Mouse (Mus musculus) lung, embryonic 14.5 days (tissue): ENCODE measurements around the gene Spem1. TPM values are rescaled to one million over a fixed set of nuclear protein-coding genes. Genes with fewer than 3 reads are reported as not detected.
A peak's percentile ranks its signal among the peaks of the same experiment; 100 is the strongest.

Source experiments
- ATAC-seq: fragments of 200-750 bp; cut with Nextera tagmentation; 2 replicates; pipeline ENCODE4 v1.8.0; 2017; ENCODE audit warnings: mild to moderate bottlenecking, moderate TSS enrichment, moderate library complexity; ENCODE audit not compliant: insufficient read depth
- DNase-seq: peaks from one replicate; pipeline ENCODE4 v3.0.0-alpha.2; 2015
- H3K27ac ChIP-seq: fragments of 300-500 bp; sonication (generic); 2 replicates; pipeline ENCODE4 v1.5.1; 2014; ENCODE audit warnings: low read depth, mild to moderate bottlenecking, moderate library complexity
- H3K27me3 ChIP-seq: fragments of 300-500 bp; sonication (generic); 2 replicates; pipeline ENCODE4 v1.6.1; 2014; ENCODE audit warnings: low read length, control low read depth; ENCODE audit not compliant: insufficient read depth
- H3K36me3 ChIP-seq: fragments of 300-500 bp; sonication (generic); 2 replicates; pipeline ENCODE4 v1.6.1; 2014; ENCODE audit warnings: control low read depth; ENCODE audit not compliant: insufficient read depth
- H3K4me1 ChIP-seq: fragments of 300-500 bp; sonication (generic); 2 replicates; pipeline ENCODE4 v1.6.1; 2014; ENCODE audit warnings: antibody characterized with exemption, control low read depth; ENCODE audit not compliant: insufficient read depth
- H3K4me2 ChIP-seq: fragments of 300-500 bp; sonication (generic); 2 replicates; pipeline ENCODE4 v1.6.1; 2014; ENCODE audit warnings: mild to moderate bottlenecking
- H3K4me3 ChIP-seq: fragments of 300-500 bp; sonication (generic); 2 replicates; pipeline ENCODE4 v1.5.1; 2014; ENCODE audit warnings: low read depth, low read length
- H3K9ac ChIP-seq: fragments of 300-500 bp; sonication (generic); 2 replicates; pipeline ENCODE4 v1.6.1; 2014
- H3K9me3 ChIP-seq: fragments of 300-500 bp; sonication (generic); 2 replicates; pipeline ENCODE4 v1.6.1; 2016; ENCODE audit warnings: low read depth, low read length, control low read depth
- CTCF ChIP-seq: IDR thresholded peaks from 2 replicates; pipeline ENCODE4 v1.5.1; 2016; ENCODE audit warnings: antibody characterized with exemption, low read depth
- WGBS: fragments of 180-500 bp; shearing (Covaris S2); extraction: QIAGEN DNeasy Blood & Tissue Kit; methylation state at CpG from one replicate; pipeline ENCODE4 v1.1.7; 2014; 5-methylcytosine and 5-hydroxymethylcytosine counted together
- polyA plus RNA-seq: library from polyadenylated mRNA; unstranded; fragments of >200 nt; fragmentation: Nextera tagmentation; extraction: Ambion mirVana; gene quantifications from 2 replicates; pipeline ENCODE4 v1.2.1, GENCODE M21; 2014

Spem1 gene
- polyA plus RNA-seq, 1 experiment from 2014 or later = not detected

DNA sequence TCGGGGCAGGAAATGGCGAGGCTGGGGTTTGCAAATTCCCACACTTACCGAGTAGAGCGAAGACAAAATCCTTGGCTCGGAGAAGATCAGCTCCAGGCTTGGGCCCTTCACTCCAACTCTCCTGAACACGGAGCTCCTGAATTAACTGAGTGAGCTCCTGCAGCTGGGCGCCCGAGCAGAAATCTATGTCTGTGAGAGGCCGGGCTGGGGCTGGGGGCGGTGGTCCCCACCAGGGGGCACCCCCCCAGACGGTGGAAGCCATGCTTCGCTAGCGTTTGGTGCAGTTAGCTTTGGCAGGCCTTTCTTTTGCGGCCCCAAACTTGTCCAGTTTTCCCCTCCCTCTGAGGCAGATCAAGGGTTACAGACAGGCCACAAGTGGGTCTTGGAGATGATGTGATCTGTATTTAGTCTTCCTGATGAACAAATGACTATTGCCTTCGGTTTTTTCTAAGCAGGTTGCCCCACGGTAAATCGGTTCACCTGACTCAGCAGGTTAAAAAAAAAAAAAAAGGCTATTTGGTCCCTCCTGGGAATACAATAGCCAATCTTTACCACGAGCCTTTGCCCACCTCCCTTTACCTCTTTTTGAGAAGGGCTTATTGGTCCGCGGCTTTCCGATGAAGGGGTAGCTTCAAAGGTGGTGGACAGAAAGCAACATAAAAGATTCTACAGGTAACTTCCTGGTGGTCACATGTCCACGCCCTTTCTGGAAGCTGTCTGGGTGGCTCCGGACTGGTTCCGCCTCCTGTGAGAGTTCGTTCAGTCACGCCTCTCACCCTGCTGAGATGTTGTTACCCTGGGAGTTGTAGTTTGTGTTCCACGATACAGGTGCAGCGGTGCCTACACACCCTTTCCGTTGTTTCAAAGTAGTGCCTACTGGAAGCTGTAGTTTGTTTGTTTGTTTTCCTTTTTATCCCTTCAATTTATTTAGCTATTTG is 16.7 kb downstream of the Spem1 start, which contains the start of gene Tmem102:
Gene Tmem102 (minus strand): TSS at position 653 of the 938 bp plus-strand sequence.
- no peaks in the 10 kb centered on the region for H3K36me3 ChIP-seq
- no peak for TF ChIP-seq CTCF
- peaks cover 30% of the 10 kb centered on the region for H3K4me1 ChIP-seq
- H3K9me3 ChIP-seq = no peaks in the 10 kb centered on the region
- no peak within 1 kb of the TSS for H3K27ac ChIP-seq
- ATAC-seq (no peak), DNase-seq (peak; percentile 39)
- H3K4me3 ChIP-seq = peak within 1 kb of the TSS; percentile 52
- peaks cover 43% of the 10 kb centered on the region for H3K27me3 ChIP-seq
- H3K4me2 ChIP-seq = peak within 1 kb of the TSS; percentile 97
- peak within 1 kb of the TSS; percentile 54 for H3K9ac ChIP-seq
- 9% methylated on average over 29 of the region's 29 CpGs for WGBS

DNA sequence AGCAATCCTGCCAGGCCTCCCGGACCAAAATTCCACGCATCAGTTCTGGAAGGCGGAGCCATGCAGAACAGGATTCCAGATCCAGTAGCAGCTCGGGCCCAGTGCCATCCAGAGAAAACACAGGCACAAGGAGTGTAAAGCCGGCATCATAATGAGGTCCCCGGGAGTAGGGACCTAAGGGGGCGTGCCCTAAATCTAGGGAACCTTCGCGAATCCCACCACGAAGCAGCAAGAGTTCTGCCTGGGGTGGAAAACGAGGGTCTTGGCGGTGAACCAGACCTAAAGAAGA is 17.4 kb downstream of the Spem1 start:
- Histone ChIP-seq H3K36me3 (no peaks in the 10 kb centered on the region), H3K27ac (no peak overlapping the region), H3K4me1 (peaks cover 32% of the 10 kb centered on the region), H3K4me2 (peak overlapping the region; percentile 97), H3K4me3 (peak overlapping the region; percentile 52), H3K9ac (peak overlapping the region; percentile 54), H3K9me3 (no peaks in the 10 kb centered on the region), H3K27me3 (peaks cover 45% of the 10 kb centered on the region)
- WGBS = 11% methylated on average over 12 of the region's 12 CpGs
- peak; percentile 34 for DNase-seq
- no peak for ATAC-seq
- no peak for TF ChIP-seq CTCF

DNA sequence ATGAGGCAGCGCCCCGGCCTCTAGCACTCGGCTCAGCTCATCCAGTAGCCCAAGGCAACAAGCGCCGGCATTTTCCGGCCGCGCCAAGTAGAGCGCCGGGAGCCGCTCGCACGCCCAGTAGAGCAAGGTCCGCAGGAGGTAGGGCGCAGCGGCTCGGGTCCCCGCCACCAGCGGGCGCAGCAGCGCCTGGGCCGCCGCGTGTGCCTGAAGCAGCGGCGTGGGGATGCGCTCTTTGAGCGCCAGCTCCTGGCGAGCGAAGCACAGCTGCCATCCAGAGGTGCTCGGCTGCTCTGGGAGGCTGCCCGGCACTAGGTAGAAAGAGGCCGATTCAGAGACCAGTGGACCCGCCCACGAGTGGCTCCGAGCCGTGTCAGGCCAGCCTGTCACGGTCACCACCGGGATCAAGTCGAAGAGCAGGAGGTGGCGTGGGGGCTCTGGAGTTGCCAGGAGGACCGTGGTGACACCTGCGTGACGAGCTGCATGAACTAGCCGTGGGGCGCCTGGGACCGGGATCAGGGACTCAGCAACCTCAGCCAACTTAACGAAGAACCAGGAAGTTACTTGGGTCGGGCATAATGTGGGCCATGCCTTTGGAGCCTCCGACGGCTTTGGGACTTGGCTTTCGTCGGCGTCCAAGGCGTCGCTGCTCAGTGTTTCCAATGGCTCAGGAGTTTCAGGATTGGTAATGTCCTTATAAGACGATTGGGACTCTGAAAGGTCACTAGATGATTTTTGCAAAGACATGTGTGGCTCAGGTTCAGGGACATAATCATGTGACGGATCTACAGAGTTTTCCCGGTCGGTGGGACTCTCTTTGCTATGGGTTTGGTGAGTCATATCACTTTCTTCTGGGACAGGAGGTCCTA is 18.0 kb downstream of the Spem1 start:
- peak; percentile 51 for TF ChIP-seq CTCF
- Histone ChIP-seq H3K9me3 (no peaks in the 10 kb centered on the region), H3K9ac (peak overlapping the region; percentile 54), H3K4me2 (peak overlapping the region; percentile 97), H3K36me3 (no peaks in the 10 kb centered on the region), H3K4me3 (peak overlapping the region; percentile 52), H3K27ac (0 out of 2 replicates have a peak overlapping the region, but pooled peaks have one; percentile 6), H3K4me1 (peaks cover 38% of the 10 kb centered on the region), H3K27me3 (peaks cover 45% of the 10 kb centered on the region)
- DNase-seq (peak; percentile 88), ATAC-seq (peak; percentile 62)
- 2% methylated on average over 60 of the region's 60 CpGs for WGBS

DNA sequence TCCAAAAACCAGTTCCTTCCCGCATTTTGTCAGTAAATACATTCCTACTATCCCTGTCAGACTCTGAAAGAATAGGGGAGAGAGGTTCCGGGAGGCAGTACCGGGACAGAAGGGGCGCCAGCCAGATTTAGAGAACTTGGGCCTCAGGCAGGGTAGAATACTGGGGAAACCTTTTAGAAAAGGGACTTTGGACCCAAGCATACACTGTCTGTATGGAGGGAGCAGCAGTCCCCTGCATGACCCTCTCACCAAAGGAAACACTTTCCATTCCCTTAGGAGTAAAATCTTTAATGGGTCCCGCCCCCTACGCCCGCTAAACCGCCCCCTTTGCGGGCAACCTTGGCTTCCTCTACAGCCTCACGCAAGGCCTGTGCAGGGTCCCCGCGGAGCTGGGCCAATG is 18.7 kb downstream of the Spem1 start:
- H3K9me3 ChIP-seq = no peaks in the 10 kb centered on the region
- H3K36me3 ChIP-seq = no peaks in the 10 kb centered on the region
- peak; percentile 8; the same call in 1 of the 2 replicates for ATAC-seq
- peaks cover 45% of the 10 kb centered on the region for H3K27me3 ChIP-seq
- no peak for TF ChIP-seq CTCF
- H3K4me1 ChIP-seq = peaks cover 40% of the 10 kb centered on the region
- peak overlapping the region; percentile 54 for H3K9ac ChIP-seq
- peak overlapping the region; percentile 97 for H3K4me2 ChIP-seq
- 3% methylated on average over 12 of the region's 12 CpGs for WGBS
- H3K4me3 ChIP-seq = peak overlapping the region; percentile 52
- 0 out of 2 replicates have a peak overlapping the region, but pooled peaks have one; percentile 12 for H3K27ac ChIP-seq
- no peak for DNase-seq

DNA sequence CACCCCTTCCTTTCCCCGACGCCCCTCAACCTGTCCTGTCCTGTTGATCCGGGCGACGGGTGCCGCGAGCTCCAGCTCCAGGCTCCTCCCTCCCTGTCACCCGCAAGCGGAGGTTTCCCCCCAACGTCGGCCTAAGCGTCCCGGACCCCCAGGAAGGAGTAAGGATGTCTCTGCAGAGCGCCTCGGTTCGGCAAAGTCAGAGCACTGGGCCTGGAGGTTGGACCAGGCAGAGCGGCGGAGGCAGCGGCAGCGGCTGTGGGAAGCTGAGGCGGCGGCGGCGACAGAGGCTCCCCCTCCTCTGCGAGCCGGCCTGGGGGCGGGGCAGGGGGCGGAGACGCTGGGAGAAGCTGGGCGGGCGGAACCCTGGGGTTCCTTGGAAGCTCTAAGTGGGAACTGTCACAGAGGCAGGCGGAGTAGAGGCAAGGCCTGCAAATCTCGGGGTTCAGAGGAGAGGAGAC is 19.3 kb downstream of the Spem1 start:
- Histone ChIP-seq H3K27me3 (peaks cover 45% of the 10 kb centered on the region), H3K9ac (peak overlapping the region; percentile 55), H3K4me3 (peak overlapping the region; percentile 52), H3K36me3 (no peaks in the 10 kb centered on the region), H3K4me2 (peak overlapping the region; percentile 97), H3K4me1 (peaks cover 40% of the 10 kb centered on the region), H3K27ac (no peak overlapping the region), H3K9me3 (no peaks in the 10 kb centered on the region)
- ATAC-seq (peak; percentile 13; the same call in 1 of the 2 replicates), DNase-seq (peak; percentile 88)
- WGBS = 0% methylated on average over 32 of the region's 33 CpGs
- TF ChIP-seq CTCF = no peak

DNA sequence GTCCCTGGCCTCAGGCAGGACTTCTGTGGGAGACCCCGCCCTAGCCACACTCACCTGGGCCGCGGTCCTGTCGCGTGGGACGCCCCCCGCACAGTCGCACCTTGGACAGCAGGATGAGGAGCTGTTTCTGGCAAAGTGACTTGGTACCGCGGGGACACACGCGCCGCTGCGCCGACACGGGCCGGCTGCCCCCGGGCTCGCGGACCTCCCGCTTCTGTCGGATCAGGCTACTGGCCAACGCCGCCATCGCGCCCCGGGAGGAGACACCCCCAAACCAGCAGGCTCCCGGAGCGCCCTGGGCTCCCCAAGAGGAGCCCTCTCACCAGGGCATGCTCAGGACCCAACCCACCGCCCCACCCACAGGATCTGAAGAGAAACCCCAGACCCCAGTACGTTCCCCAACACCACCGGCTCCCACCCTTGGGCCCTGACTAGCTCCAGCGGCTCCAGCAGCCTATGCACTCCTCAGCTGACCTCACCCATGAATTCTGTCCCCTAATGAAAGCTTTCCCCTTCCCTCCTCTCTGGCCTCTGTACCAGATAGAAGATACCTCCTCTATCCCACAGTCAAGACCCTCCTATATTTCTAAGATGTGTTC is 20.5 kb downstream of the Spem1 start, which contains the start of gene Fgf11:
Gene Fgf11 (minus strand): TSS at position 479 of the 599 bp plus-strand sequence.
- no peak for ATAC-seq
- WGBS = under 1% methylated on average over 33 of the region's 33 CpGs
- Histone ChIP-seq H3K9me3 (no peaks in the 10 kb centered on the region), H3K36me3 (no peaks in the 10 kb centered on the region), H3K4me3 (peak within 1 kb of the TSS; percentile 52), H3K4me1 (peaks cover 40% of the 10 kb centered on the region), H3K9ac (peak within 1 kb of the TSS; percentile 55), H3K27ac (peak within 1 kb of the TSS; percentile 71), H3K4me2 (peak within 1 kb of the TSS; percentile 97), H3K27me3 (peaks cover 45% of the 10 kb centered on the region)
- DNase-seq = no peak
- no peak for TF ChIP-seq CTCF
